Mouse (Mus musculus) kidney, adult 2 months (tissue): Measurements from ENCODE around the gene Epb41l4b.

Source experiments
- CTCF ChIP-seq: fragments of 200-500 bp; conservative IDR thresholded peaks from 2 replicates; pipeline ENCODE4 v1.5.1; 2011; ENCODE audit warnings: low read depth, mild to moderate bottlenecking, control low read depth, low read length, moderate library complexity, mixed read lengths; ENCODE audit not compliant: insufficient read depth, insufficient read length
- POLR2A ChIP-seq: fragments of 200-500 bp; IDR thresholded peaks from one replicate; pipeline ENCODE4 v1.6.1; 2011; ENCODE audit warnings: low read depth, low read length, control low read depth

GRCm38 (mm10) chr4:56965586-56966179, 177.6 kb downstream of the Epb41l4b start:
- TF ChIP-seq POLR2A, result no peak
- no peak for TF ChIP-seq CTCF
